Mouse (Mus musculus): ENCODE results near the gene Acsf3.

The Acsf3 gene

GRCm38 (mm10) chr8:122761109-122761508, 14.2 kb upstream of the Acsf3 start:
- DNase-seq (ENCODE audit: extremely low read depth, insufficient read length, low spot score): no peak

- no peak for DNase-seq (ENCODE audit: extremely low read depth, insufficient read length, low spot score)
These were observed 12.5 kb upstream of the Acsf3 start for GRCm38 (mm10) chr8:122762731-122763266.

GRCm38 (mm10) chr8:122763267-122763738, 12.0 kb upstream of the Acsf3 start:
- DNase-seq (ENCODE audit: extremely low read depth, insufficient read length, low spot score): no peak

GRCm38 (mm10) chr8:122764790-122765474, 10.4 kb upstream of the Acsf3 start:
- no peak for DNase-seq (ENCODE audit: extremely low read depth, insufficient read length, low spot score)

- DNase-seq (ENCODE audit: extremely low read depth, insufficient read length, low spot score): no peak
These were observed 9.1 kb upstream of the Acsf3 start for GRCm38 (mm10) chr8:122766189-122766588.

GRCm38 (mm10) chr8:122766647-122767200, 8.6 kb upstream of the Acsf3 start:
- DNase-seq (ENCODE audit: extremely low read depth, insufficient read length, low spot score): no peak

GRCm38 (mm10) chr8:122767229-122767628, 8.1 kb upstream of the Acsf3 start:
- no peak for DNase-seq (ENCODE audit: extremely low read depth, insufficient read length, low spot score)

GRCm38 (mm10) chr8:122769251-122770058, 5.8 kb upstream of the Acsf3 start:
- no peak for DNase-seq (ENCODE audit: extremely low read depth, insufficient read length, low spot score)

- no peak for DNase-seq (ENCODE audit: extremely low read depth, insufficient read length, low spot score)
These were observed 2.7 kb upstream of the Acsf3 start for GRCm38 (mm10) chr8:122772431-122773060.

- DNase-seq (ENCODE audit: extremely low read depth, insufficient read length, low spot score): no peak
These were observed 2.4 kb downstream of the Acsf3 start for GRCm38 (mm10) chr8:122777701-122778100.

GRCm38 (mm10) chr8:122778703-122779239, 3.5 kb downstream of the Acsf3 start:
- DNase-seq (ENCODE audit: extremely low read depth, insufficient read length, low spot score): no peak

GRCm38 (mm10) chr8:122779255-122779654, 4.0 kb downstream of the Acsf3 start:
- DNase-seq (ENCODE audit: extremely low read depth, insufficient read length, low spot score): no peak

- no peak for DNase-seq (ENCODE audit: extremely low read depth, insufficient read length, low spot score)
These were observed 9.5 kb downstream of the Acsf3 start for GRCm38 (mm10) chr8:122784756-122785155.

- no peak for DNase-seq (ENCODE audit: extremely low read depth, insufficient read length, low spot score)
These were observed 14.5 kb downstream of the Acsf3 start for GRCm38 (mm10) chr8:122789796-122790195.

- DNase-seq (ENCODE audit: extremely low read depth, insufficient read length, low spot score): no peak
These were observed 18.3 kb downstream of the Acsf3 start for GRCm38 (mm10) chr8:122793375-122794174.

GRCm38 (mm10) chr8:122794175-122794454, 18.8 kb downstream of the Acsf3 start:
- DNase-seq (ENCODE audit: extremely low read depth, insufficient read length, low spot score): no peak

GRCm38 (mm10) chr8:122803906-122804761, 28.8 kb downstream of the Acsf3 start:
- DNase-seq (ENCODE audit: extremely low read depth, insufficient read length, low spot score): no peak

- DNase-seq (ENCODE audit: extremely low read depth, insufficient read length, low spot score): no peak
These were observed 30.1 kb downstream of the Acsf3 start for GRCm38 (mm10) chr8:122805349-122805748.

- DNase-seq (ENCODE audit: extremely low read depth, insufficient read length, low spot score): no peak
These were observed 31.8 kb downstream of the Acsf3 start for GRCm38 (mm10) chr8:122806956-122807538.
